Mouse (Mus musculus) bone marrow, adult 2 months (tissue): ENCODE results near the gene Marveld1.

Experiments
- CTCF ChIP-seq: fragments of 200-500 bp; IDR thresholded peaks from 2 replicates; pipeline ENCODE4 v1.5.1; 2011; ENCODE audit warnings: low read length, control low read depth; ENCODE audit not compliant: control insufficient read depth, insufficient read depth
- POLR2A ChIP-seq: fragments of 200-500 bp; IDR thresholded peaks from 2 replicates; pipeline ENCODE4 v1.6.1; 2011; ENCODE audit warnings: low read depth, mild to moderate bottlenecking, control low read depth, low read length, borderline replicate concordance; ENCODE audit not compliant: control insufficient read depth

DNA sequence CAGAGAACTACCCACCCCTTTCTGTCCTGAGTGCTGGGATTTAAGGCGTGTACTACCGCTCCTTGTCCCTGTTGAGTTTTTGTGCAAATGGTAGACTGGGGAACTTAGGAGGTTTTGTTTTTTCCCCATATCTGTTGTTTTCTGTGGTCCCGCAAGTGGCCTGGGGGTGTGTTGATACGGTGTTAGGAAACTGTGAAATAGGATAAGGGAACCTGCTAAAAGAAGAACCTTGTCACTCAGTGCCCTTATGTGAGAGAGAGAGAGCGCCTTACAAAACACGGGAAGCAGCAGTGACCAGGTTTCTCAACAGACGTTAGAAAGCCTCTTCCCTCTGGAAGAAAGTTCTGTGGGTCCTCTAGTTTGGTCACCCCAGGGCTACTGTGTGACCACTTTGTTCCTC is 29.6 kb downstream of the Marveld1 start:
- no peak for TF ChIP-seq CTCF
- no peak for TF ChIP-seq POLR2A
